Mouse (Mus musculus) natural killer cell, adult 2 months (primary cell): ENCODE results near the gene Fam20b.

Experiments
- DNase-seq, 2 experiments: peaks; one replicate each; pipeline ENCODE4 v3.0.0; 2022; ENCODE audit warnings: low spot score in 2 of 2

The Fam20b gene

DNA sequence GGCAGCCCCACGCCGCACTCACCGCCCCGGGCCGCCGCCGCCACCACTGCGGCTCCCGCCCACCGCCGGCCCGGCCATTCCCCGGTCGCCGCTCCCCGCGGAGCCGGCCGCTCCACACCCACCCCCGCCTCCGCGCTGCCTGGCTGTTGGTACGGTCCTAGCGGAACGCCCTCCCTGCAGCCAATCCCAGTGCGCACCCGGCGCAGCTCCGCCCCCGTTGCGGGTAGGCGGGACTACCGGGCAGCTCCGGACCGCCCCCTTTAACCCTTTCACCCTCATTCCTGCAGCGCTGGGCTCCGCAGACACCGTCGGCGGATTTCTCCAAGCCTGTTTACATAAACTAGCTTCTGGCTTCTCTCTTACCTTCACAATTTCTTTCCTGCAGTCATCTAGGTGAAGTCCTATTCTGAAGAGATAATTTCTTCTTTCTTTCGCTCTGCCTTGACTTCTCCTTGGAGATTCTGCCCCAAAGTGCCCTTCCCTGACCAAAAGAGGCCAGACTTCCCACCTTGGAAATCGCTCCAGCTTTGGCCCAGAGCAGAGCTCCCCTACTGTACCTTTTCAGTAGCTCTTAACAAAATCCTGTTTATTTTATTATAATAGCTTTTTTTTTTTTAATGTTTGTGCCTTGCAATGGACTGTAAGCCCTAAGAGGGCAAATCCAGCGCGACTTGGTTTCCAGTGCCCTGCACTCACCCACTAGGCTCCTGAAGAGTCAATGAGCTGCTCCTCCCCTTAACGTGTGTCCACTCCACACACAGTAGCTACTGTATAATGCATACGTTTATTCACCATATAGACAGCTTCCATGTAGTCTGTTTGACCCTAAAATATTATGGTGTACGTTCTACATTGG lies at the start of gene Fam20b:
Gene Fam20b (minus strand): TSS at position 137 of the 856 bp plus-strand sequence.
- DNase-seq, result peak; percentile 92 to 95

DNA sequence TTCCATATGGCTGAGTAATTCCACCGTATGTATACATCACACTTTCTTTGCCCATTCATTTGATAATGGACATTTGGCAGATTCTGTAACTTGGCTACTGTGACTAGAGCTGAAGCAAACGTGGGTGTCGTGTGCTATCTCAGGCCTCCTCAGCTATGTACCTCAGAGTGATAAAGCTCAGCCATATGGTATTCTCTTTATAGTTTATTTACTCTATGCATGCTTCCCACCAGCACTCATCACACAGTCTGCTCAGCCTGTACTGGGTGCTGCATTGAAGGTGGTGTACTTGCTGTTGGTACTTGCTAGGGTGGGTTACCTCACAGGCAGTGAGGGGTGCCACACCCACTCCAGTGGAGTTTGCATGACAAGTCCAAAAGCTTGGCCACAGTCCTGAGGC lies 46.4 kb upstream of the Fam20b start:
- no peak for DNase-seq

DNA sequence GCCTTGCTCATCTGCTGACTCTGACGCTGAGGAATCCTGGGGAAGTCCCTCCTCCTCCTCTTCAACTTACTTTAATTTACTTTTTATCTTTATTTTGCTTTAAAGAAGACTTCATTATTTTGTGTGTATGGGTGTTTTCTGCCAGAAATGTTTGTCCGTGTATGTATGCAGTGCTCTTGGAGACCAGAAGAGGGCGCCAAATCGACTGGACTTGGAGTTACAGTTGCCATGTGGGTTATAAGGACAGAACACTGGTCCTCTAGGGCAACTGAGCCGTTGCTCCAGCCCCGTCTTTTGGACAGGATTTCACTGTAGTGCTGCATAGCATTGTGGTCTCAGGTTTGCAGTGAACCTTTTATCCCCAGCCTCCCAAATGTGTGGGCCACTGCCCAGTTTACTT lies 45.7 kb upstream of the Fam20b start:
- DNase-seq, result no peak

DNA sequence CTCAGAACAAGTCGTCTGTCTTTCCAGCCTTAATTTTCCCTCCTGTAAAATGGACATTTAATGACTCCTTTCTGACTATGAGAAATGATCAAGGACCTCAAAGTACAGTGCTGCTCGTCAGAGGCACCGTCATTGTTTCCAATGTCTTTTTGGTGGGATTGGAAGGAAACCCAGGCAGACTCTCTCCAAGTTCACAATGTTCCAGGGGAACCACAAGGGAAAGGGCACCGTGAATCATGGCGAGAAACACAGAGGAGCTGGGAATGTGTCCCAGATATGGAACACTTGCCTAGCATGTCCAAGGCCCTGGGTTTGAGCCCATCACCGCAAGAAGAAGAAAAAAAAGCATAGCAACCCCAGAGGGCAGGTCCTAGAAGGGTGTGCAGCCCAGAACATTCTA lies 44.4 kb upstream of the Fam20b start:
- no peak for DNase-seq

DNA sequence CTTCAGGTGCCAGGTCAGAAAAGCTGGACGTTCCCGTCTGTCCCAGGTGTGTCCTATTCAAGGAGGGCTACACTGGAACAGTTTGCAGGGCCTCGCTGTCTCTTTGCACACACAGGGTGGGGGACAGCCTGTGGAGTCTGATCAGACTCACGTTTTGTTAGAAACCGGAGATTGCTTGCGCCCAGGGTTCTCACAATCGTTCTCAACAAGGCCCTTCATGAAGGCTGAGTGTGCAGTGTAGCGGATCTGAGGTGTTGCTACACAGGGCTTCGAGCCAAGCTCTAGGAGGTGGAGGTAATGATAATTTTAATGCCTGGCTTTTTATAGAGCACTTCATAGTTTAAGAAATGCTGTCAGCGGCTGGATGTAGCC lies 42.5 kb upstream of the Fam20b start:
- DNase-seq, result no peak

DNA sequence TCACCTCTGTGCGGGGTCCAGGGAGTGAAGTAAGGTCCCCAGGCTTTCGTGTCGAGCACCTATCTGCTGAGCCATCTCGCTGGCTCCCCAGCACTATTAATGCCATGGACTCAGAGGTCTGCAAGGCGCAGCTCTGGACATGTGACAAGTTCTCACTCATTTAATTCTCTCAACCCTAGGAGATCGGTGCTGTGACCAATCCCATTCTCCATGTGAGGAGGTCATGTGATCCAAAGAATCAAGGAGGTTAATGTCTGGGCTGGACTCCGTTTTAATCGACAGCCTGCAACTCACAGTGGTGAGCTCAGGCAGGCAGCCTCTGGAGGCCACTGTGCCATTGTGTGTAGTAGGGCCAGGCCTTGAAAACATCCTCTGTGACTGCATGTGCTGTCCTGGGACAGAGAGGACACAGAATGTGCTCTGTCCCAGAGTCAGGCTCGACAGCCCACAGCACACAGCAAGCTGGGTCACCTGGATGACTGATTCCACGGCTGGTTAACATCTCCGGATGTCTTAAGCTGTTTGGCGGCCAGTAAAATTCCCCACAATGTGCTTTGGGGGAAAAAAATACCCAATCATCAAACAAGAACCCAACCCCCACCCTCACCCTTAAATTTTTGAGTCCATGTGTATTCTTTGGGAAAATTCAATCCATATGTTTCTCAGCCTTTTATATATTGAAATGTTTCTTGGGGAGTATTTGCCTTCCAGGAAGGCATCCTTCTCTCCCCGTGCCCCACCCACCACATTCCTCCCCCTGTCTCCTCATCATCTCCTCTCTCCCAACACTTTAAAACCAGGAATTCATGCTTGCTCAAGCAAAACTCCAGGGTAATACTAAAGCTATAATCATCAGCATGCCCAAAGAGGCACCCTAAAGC lies 41.9 kb upstream of the Fam20b start:
- DNase-seq, result no peak

DNA sequence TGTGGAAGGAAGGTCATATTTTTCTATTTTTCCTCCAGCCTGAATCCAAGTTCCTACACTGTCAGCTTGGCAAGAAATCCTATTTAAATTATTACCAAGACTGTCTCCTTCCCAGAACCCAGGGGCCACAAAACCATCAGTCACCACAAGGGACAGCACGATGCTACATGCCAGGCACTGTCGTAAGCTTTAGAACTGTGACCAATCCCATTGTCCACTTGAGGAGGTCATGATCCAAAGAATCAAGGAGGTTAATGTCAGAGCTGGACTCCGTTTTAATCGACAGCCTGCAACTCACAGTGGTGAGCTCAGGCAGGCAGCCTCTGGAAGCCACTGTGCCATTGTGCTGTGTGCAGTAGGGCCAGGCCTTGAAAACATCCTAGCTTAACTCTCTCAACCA lies 39.4 kb upstream of the Fam20b start:
- no peak for DNase-seq

DNA sequence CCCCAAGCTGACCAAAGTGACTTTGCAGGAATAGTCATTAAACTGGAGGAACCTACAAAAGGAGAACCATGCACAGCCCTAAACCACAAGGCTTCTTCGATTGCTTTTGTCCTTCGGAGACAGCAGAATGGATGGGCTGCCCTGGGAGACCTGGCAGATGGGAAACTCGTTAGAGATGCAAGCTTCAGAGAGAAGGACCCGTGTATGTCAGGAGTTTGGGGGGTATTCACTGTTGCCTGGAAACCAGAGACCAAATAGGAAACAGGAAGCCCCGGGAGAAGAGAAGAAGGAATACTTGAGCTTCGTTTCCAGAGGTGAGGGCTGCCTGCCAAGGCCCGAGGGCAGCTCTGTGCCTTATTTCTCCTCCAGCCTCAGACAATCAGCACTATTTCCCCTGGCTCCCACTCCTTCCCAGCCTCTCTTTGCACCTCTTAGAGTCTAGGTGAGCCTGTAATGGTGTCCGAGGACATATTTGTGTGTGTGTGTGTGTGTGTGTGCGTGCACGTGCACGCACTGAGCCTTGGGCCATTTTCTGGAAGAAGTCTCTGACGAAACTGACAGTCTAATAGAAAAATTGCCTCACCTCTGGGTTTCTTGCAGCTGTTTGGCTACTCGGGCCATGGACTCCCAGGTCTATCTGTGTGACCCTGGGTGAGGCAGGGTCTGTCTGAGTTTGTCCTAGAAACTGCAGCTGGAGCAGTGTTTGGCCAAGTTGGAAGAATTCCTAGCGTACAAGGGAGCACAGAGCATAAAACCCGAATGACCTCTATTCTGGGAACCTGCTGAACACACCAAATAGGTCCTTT lies 35.9 kb upstream of the Fam20b start:
- no peak for DNase-seq

DNA sequence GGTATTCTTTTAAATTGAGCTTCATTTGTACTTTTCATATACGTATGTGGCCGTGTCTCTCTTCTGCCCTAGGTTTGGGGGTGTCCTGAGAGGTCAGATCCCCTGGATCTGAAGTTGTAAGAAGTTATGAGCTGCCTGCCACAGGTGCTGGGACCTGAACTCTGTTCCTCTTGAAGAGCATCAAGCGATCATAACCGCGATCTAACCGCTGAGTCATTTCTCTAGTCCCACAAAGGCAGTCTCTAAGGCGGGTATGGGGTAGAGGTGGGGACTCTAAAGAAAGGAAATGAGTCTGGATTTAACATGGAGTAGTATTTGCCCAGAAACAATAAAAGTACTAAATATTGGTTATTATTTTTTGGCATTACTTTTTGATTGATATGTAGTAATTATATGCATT lies 34.1 kb upstream of the Fam20b start:
- no peak for DNase-seq

DNA sequence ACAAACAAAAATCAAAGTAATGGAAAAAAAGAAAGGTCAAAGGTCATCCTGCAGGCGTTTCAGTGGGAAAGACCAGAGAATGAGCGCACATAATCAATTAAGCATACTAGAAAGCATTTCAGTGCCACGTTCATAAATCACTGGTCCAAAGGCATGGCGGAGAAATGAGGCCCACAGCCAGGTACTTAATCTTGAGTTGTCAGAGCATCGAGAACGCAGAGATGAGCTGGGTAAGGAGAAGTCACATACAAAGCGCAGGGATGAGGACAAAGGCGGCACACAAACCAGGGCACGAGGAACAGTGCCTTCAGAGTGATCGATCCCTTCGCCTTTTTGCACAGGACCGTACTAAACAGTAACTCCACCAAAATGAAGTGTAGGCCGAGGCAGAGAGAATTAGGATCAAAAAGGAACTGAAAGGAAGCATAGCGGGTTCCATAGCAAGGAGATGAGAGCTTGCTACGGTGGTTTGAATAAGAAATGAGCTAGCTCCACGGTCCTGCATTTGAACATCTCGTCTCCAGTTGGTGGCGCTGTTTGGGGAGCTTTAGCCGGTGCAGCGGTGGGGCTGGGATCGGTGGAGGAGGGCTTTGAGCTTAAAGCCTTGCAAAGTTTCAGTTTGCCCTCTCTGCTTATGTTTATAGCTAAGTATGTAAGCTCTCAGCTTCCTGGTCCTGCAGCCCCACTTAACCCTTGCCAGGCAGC lies 33.3 kb upstream of the Fam20b start:
- DNase-seq, result peak; percentile 36 to 60

DNA sequence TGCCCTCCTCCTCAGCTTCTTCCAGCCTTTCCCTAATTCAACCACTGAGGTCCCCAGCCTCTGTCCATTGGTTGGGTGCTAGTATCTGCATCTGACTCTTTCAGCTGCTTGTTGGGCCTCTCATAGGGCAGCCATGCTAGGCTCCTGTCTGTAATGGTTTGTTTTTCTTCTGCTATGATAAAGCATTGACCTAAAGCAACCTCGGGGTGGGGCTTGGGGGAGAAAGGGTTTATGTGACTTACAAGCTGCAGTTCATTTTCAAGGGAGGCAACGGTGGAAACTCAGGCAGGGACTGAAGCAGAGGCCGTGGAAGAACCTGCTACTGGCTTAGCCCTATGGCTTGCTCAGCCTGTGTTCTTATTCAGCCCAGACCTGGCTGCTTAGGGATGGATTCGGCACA lies 31.4 kb upstream of the Fam20b start:
- no peak for DNase-seq

DNA sequence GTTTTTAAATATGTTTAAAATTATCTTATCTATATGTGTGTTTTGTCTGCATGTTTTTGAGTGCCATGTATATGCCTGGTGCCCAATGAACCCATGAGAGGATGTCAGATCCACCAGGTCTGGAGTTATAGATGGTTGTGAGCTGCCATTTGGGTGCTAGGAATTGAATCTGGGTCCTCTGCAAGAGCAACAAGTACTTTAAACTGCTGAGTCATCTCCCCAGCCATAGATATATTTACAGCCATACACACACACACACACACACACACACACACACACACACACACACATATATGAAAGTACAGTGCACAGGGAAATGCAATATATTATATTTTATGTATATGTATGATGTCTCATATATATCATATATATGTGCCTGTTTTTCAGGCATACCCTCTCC lies 30.2 kb upstream of the Fam20b start:
- DNase-seq, result no peak

DNA sequence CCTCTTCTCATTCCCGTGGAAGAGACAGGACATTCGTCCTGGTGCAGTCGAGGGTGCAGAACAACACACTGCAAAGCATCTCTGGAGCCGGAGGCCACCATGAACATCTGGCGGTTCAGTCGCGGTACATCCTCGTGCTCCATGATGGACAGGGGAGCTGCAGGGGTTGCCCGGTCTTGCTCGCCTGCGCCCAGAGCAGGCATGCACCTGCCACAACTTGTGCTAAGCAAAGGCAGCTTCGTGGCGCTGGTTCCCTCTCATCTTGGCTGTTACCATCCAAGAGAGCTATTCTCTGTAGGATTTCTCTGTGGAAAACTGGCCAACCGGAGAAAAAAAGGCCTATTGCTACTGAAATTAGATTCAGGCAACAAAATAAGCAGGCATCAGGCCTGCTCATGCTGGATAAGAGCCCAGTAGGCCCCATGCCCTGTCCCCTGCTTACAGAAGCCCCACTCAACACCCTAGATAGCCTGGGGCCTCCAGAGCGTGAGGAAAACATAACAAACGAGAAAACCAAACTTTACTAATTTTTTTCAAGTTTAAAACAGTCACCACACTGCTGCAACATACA lies 29.6 kb upstream of the Fam20b start:
- no peak for DNase-seq

DNA sequence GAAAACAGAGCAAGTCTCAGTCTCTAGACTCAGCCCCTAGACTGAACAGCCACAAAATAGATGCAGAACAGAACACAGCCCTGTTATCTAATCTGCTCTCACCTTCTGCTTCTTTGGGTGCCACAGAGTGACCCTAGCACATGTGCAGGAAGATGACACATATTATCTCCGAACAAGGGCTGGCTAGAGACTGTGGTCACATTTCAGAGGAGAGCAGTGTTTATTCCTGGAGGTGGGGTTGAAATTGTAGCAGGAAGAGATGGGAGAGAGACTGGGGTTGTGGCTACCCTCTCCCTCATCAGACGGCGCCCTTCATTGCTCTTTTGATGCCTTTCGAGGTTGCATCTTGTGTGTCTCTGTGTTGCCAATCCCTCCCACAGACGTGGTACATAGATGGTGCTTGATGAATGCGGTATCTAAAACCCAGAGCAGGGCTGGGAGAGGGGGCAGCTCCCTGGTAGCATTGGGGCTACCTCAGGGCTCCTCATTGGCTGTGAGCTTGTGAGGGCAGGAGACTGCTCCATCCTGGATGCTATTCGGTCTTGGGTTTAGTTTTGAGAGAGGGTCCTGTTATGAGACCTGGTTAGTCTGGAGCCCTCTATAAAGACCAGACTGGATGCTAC lies 26.4 kb upstream of the Fam20b start:
- DNase-seq, result no peak

DNA sequence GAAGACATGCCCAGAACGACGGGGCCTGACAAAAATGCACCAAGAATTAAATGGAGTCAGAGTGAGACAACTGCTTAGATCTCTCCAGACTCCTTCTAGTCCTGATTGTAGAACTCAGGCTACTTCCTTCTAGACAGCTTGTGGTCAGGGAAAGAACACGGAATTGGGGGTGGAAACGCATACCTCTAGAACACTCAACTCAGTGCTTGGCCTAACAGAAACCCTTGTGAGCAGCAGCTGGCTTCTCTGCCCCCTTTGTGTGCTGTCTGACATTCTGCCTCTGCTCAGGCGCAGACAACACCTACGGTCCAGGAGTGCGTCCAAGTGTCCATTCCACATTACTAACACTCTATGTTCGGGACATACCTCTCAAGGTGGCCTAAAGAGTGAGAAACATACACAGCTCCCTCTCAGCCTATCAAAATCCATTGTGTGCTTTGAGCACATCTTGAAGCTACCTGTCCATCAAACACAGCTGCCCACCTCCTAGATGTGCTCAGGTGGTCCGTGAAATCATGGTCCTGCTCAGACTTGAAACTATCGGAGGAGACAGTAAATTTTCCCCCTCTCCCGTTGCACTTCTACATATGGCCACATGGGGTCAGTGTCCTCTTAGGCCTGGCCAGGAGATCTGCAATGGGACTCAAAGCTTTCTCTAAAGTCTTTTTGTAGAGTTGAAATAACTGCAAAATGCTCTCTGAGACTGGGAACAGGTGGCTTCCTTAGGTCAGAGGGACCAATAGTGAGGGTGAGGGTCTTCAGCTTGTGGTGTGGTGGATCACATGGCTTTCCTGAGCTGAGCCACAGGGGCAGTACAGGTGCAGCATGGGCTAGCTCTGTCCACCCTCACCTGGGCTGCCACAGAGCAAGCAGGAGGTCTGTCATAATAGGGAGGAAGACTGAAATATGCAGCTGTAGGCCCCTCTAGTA lies 22.9 kb upstream of the Fam20b start:
- peak; percentile 18 to 52 for DNase-seq

DNA sequence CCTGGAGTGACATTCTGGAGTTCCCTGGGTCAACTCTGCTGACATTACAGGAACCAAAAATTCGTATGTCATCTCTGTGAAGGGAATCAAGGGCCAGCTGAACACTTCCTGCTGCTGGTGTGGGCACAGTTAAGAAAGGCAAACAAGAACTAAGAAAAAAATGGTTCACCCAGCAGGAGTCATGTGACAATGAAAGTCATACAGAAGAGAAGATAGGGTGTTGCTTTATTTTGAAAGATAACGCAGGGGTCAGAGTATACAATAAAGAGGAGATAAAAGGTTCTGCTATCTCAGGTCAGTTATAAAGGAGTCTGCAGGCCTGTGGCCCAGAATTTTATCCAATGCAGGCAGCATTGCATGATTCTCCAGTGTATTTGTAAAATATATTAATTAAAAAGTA lies 16.9 kb upstream of the Fam20b start:
- no peak for DNase-seq

DNA sequence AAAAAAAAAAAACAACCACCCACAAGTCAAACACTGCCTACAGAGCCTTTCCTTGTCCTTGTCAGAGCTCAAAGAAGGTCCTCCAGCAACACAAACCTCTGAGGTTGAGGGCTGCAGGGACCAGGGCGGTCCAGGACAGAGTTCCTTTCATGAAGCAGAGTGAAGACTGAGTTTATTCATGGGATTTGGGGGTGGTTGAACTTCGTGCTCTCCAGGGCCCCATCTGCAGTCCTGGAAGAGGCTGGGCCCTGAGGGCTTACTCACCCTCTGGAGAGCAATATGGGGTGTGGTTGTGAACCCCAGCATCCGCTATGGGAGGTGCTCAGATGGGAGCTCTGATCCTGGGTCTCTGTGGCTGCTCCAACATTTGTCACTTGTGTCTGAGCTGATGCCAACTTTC lies 15.1 kb upstream of the Fam20b start:
- no peak for DNase-seq

DNA sequence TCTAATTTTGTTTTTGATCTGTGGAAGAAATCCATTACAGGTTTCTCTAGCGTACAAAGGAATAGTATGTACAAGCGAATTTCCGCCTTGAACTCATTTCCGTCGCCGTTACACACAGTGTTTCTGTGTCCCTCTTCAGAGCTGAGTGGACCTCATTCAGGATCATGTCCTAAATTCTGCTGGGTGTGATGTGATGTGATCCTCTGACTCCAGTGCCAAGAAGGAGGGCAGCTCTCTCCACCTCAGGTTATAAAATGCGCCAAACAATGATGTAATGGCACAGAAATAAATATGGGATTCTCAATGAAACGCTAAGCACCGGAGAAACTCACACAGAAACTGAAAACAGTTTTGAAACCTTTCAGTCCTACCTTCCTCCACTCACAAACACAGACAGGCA lies 14.7 kb upstream of the Fam20b start:
- DNase-seq, result no peak

DNA sequence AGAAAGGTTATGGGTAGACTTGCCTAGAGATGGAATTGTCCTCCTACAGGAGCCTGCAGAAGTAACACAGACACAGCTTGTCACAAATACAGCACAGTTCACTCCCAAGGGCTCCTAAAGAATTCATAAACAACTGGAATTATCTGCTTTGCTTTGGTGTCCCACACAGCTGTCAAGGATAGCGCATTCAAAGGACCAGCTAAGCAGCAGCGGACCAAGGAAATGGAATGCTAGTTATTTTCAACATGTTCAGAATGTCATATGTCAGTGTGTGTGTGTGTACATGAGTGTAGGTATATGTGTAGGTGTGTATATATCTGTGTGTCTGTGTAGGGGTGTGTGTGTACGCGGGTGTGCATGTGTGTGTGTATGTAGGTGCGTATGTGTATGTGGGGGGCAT lies 14.1 kb upstream of the Fam20b start:
- DNase-seq, result no peak

DNA sequence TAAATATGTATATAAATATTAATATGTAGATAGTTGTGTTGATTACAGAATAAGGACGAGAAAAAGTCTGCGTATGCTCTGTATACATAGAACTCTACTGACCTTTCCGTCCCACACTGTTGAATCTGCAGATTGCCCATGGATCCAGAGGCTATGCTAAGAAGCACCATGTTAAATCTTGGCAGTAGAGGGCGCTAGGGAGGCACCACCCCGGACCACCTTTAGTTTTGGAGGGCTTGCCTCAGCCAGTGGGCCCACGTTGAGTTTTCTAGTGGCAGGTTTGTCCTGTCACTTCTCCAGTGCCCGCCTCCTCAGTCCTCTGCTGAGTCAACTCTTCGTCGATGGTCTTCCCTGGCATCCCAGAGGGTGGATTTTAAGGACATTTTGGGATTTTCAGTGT lies 11.9 kb upstream of the Fam20b start:
- DNase-seq, result peak in 1 of 2 experiments; percentile 20
